Mouse (Mus musculus) adipocyte (in vitro differentiated cells): ENCODE measurements around the gene Psma5.

Source experiments
- DNase-seq: peaks from one replicate; pipeline ENCODE4 v3.0.0-alpha.2; 2016; ENCODE audit warnings: low spot score

Gene Psma5

DNA sequence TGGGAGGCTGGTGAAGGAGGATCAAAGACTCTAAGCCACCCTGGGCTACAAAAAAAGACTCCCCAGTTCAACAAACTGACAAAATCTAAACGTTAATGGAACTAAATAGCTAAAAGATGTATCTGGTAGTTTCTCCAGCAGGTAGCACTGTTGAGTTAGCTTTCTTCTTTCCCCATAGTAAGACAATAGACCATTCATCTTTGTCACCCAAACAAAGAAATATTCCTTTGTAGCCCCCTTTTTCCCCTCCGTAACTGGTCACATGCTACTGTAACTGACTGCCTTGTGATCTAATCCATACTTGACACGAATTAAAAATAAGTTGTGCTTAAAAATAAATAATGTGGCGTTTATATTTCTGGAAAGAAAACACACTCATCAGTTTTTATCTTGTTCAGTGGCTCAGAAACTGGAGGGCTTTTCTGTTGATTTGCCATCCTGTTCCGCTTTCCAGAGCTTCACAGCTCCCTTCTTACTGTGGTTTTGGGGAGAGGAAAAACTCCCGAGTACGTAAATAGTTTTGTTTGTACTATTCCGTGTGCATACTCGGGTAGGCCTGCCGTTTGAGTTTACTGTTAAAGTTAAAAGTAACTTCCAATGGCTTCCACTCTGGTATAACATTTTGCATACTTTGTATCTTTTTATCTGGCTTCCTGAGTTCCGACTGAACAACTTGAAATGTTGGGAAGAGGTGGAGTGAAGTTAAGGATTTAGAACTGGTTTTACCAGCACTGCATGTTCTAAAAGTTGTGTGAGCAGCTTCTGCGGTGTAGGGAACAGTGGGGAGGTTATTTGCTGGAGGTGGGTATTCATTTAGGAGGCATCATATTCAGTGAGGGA lies 25.9 kb downstream of the Psma5 start:
- peak; percentile 77 for DNase-seq

- DNase-seq, result no peak
Observed at GRCm38 (mm10) chr3:108283241-108283561, 26.5 kb downstream of the Psma5 start.

DNA sequence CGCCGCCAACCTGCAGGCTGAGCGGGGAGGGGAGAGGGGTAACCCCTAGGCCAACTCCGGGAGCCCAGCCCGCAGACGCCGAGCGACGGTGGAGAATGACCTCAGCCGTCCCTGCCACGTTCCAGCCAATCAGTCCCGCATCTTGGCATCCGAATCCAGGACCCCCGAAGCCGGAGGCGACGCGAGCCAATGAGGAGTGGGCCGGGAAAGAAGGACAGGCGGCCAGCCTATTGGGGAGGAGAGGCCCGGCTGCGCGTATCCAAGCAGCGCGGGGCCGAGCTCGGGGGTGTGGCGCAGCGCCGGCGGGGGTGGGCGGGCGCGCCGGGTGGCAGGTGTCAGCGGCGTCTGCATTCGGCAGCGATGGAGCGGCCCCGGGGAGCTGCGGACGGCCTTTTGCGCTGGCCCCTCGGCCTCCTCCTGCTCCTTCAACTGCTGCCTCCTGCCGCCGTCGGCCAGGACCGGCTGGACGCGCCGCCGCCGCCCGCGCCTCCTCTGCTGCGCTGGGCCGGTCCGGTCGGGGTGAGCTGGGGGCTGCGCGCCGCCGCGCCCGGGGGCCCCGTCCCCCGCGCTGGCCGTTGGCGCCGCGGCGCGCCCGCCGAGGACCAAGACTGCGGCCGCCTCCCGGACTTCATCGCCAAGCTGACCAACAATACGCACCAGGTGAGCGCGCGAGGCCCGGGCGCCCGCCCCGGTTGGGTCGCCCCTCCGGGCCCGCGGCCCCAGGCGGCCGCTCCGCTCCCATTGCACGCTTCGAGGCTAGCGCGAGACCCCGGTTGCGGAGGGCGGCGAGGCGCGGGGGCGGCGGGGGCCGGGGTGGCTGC lies 27.3 kb downstream of the Psma5 start, which contains the start of gene Sort1:
Gene Sort1 (plus strand): TSS at position 302 of the 821 bp plus-strand sequence.
- peak; percentile 66 for DNase-seq

- peak; percentile 83 for DNase-seq
Observed at GRCm38 (mm10) chr3:108285078-108285711, 28.5 kb downstream of the Psma5 start.

DNA sequence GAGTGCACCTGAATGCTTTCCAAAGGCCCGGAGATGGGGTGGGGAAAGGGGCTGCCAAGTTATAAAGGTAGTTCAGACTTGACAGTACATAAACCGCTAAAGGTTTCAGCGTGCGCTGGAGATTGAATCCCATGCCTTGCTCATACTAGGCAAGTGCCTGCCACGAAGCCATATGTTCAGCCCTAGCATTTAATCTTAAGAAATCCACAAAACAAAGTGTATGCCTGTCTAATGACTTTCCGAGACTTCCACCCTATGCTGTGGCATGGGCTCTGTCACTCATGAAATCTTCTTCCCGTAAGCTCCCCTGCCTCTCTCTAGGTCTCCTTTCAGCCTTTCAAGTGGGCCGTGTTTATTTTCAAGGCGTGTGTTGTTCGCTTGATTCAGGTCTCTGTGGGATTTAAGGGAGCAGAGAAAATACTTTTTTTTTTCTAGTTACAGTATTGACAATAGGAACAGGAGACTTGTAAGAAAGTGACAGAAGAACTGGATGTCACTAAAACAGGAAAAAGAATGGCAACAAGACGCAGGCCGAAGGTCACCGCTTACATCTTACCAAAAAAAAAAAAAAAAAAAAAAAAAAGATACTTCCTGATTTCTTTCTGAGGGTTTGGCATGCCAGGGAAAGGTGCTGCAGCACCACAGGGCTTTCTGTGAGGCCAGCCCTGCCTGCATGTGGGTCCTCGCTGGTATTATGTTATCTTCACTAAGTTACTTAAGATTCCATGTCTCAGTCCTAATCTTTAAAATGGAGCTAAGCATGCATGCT lies 30.1 kb downstream of the Psma5 start:
- DNase-seq, result no peak

DNA sequence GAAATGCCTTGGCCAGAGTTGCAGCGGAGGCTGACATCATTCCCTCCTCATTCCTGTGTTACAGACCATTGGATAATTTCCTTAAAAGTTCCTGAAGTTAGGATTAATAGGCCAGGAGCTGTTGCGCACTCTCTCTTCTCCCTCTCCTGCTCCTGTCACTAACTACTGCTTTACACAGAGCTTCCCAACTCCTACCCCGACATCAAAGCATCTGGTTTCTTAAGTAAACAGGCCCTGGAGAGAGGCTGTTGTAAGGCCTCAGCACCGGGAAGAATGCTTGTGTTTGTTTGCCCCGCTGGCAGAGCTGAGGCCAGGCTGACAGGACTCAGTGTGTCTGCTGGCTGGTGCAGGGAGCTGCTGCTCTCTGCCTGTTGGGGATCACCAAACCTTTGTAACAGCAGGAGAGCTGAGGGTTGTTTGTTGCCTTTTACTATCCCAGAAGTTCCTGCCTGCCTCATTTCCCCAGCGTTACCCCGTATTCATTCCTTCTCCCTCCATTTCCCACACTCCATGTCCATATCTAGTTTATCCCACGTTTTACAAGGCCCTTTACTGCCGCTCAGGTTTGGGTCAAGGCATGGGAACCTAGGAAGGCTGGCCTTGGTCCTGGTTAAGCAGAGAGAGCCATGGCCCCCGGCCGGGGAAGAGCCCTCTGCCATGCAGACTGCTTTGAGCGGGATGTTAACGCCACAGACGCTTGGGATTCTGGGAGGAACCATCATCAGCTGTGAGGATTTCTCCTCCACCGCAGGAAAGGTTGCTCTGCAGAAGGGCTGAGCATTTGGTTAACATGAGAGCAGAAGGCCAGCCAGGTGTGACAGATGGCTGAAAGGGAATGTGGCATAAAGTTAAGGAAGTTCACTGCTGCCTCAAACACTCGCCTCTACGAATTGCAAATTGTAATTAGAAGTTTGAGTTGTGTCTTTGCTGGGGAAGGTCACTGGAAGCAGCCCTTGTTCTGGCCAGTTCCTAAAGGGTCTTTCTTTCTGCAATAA lies 31.4 kb downstream of the Psma5 start:
- DNase-seq, result peak; percentile 74

DNA sequence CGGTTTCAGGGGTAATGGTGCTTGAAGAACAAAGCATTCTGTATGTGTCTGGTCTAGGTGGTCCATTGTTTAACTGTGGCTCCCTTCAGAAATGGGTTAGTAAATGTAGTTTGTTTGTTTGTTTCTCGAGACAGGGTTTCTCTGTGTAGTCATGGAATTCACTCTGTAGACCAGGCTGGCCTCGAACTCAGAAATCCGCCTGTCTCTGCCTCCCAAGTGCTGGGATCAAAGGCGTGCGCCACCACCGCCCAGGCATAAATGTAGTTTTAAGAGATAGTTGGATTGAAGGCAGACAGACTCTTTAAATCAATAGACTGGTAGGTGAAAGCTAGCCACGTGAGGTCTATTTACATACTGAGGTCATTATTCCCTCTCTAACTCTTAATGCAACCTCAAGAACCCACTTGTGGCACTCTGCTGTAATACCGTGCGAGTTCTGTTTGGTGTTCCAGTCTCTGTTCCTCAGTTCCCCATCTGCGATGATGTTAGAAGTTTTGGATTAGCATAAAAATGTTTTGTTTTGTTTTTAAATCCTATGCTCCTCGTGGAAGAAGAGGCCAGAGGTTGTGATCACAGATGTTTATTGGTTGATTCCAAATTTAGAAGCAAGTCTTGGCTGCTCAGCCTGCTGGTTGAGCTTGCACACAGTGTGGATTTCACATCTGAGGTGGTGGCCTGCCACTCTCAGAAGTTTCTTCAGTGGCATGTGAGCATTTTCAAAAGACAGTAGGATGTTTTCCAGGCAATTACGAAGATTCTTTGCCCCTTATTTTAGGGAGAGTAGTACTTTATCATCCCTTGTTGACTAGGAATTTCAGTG lies 32.8 kb downstream of the Psma5 start:
- peak; percentile 78 for DNase-seq

- DNase-seq, result no peak
Observed at GRCm38 (mm10) chr3:108291036-108291799, 34.5 kb downstream of the Psma5 start.

DNA sequence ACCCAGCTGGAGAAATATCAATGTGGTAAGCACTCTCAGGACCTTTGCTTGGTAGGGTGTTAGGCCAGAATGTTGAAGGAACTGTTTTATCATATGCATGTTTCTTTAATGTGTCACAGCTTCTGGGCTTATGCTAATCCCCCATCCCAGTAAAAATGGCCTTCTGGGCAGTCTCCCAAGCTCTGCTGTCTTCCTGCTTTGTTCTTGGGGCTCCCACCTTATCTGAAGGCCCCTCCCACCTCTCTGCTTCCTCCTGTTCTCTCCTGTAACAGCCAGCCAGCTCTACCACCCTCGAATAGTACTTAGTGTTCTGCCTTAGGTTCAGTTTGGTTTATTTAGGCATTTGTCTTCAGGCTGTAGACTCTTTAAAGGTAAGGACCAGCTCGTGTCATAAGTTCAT lies 37.7 kb downstream of the Psma5 start:
- no peak for DNase-seq

GRCm38 (mm10) chr3:108295379-108296219 lies 38.9 kb downstream of the Psma5 start:
- DNase-seq, result peak; percentile 47

- peak; percentile 89 for DNase-seq
Observed at GRCm38 (mm10) chr3:108296220-108297049, 39.7 kb downstream of the Psma5 start.

GRCm38 (mm10) chr3:108297050-108297419 lies 40.3 kb downstream of the Psma5 start:
- no peak for DNase-seq

GRCm38 (mm10) chr3:108297603-108298553 lies 41.2 kb downstream of the Psma5 start:
- DNase-seq, result no peak

GRCm38 (mm10) chr3:108300455-108301030 lies 43.8 kb downstream of the Psma5 start:
- no peak for DNase-seq

DNA sequence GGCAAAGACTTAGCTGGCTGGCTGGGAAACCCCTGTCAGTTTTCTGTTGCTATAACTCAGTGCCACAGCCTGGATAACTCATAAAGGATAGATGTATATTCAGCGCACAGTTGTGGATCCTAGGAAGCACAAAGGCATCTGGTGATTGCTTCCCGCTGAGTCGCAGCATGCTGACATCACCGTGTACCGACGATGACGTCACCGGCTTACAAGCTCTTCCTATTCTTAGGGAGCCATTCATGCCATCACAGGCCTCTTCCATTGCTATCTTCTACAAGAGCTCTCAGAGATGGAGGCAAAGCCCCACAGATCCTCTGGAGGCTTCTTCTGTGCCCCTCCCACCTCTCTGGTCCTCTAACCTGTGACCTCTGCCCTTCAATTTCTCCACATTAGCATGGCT lies 47.0 kb downstream of the Psma5 start:
- no peak for DNase-seq

DNA sequence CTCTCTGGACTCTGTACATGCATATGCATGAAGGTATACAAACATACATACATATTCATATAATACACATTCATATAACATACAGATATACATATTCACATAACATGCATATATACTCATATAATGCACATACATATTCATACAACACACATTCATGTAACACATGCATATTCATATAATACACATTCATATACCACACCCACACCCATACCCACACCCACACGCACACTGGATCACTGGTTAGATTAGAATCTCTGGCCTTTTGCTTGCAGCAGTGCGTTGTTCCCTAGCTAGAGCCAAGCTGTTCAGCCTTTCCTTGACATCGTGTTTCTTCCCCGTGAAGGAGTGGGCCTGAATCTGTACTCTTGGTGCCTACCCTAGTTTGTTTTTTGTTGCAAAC lies 48.0 kb downstream of the Psma5 start:
- no peak for DNase-seq
